ENCODE assay signal across 26 mouse cellular contexts in the genomic region with DNA sequence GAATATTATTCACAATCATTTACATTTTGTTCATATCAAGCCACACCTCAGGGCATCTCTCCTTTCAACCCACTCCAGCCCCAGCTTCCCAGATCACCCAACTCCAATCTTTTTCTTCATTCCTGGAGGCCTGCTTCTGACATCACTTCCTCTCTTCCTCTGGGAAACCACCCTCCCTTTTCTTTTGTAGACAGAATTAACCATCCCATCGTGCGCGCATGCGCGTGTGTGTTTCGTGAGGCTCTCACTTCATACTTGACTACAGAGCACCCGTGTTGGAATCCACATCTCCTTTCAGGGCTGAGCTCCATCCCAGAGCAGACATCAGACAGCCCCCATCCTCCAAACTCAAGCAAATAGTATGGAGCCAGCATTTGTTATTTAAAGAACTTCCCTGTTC. TPM values are rescaled to one million over a fixed set of nuclear protein-coding genes. Genes with fewer than 3 reads are reported as not detected.
DNase-seq lines count a peak whose midpoint lies in the region; ATAC-seq and TF ChIP-seq lines count a peak whose summit lies in the region.
"Had no signal": no experiment of that assay in that cellular context is flagged by ENCODE, and none has a peak within 500 bp of the region (broad histone marks: within the 10 kb centered on the region; RNA-seq: fewer than 3 reads in every experiment).

No protein-coding gene starts in this region.

- H3K4me1 ChIP-seq in CH12.LX (ENCODE audit: control insufficient read depth in 1 of 2, insufficient read depth in 2 of 2), result peaks cover 8 to 38% of the 10 kb centered on the region in 2 experiments; a peak in 3 of 4 replicates
- peaks cover 13% of the 10 kb centered on the region for H3K4me1 ChIP-seq in ES-Bruce4 (ENCODE audit: control insufficient read depth, insufficient read depth, low read length)

- TF ChIP-seq POLR2A in CH12.LX (IDR thresholded peaks at IDR 0.05; ENCODE audit: low read depth, low read length) (no peak), ES-Bruce4 (IDR thresholded peaks at IDR 0.05; ENCODE audit: insufficient read depth, low read length) (no peak)

- H3K9ac ChIP-seq in CH12.LX (ENCODE audit: insufficient read depth, low read depth), result no peak overlapping the region
- no peak overlapping the region for H3K9ac ChIP-seq in ES-Bruce4 (ENCODE audit: low read depth, poor library complexity, severe bottlenecking)
- H3K9ac ChIP-seq: embryonic facial prominence, embryonic 13.5 days; embryonic facial prominence, embryonic 15.5 days; forebrain, embryonic 12.5 days had no signal

- dilution Hi-C loops in CH12.LX (cut with MboI; ENCODE audit: extremely low pct_ligation_motif_present, extremely low pct_unique_long_range_greater_than_20kb, low sequenced_read_pairs), result no loop called here

- no peak overlapping the region for H3K4me2 ChIP-seq in CH12.LX (ENCODE audit: insufficient read depth, low read depth, poor library complexity, severe bottlenecking)
- H3K4me2 ChIP-seq: embryonic facial prominence, embryonic 13.5 days; embryonic facial prominence, embryonic 15.5 days; forebrain, embryonic 12.5 days had no signal

- TF ChIP-seq EP300 in CH12.LX (IDR thresholded peaks at IDR 0.05; ENCODE audit: low read length) (no peak), ES-Bruce4 (IDR thresholded peaks at IDR 0.05; ENCODE audit: insufficient read depth, low read depth, low read length) (no peak)

- H3K9me3 ChIP-seq in CH12.LX (replicated peaks; ENCODE audit: low read length), result no peaks in the 10 kb centered on the region
- no peaks in the 10 kb centered on the region; the same call in 1 of the 2 replicates for H3K9me3 ChIP-seq in ES-Bruce4 (replicated peaks; ENCODE audit: control insufficient read depth, insufficient read depth, low read length, poor library complexity, severe bottlenecking)
- H3K9me3 ChIP-seq: embryonic facial prominence, embryonic 13.5 days; embryonic facial prominence, embryonic 15.5 days; forebrain, embryonic 10.5 days; forebrain, embryonic 12.5 days; G1E had no signal

- DNase-seq in CH12.LX (ENCODE audit: extremely low read depth), result no peak
- DNase-seq in R1 (ENCODE audit: low read depth, low spot score), result peak; percentile 79
- no peak for DNase-seq in ovary, postnatal 10 days (ENCODE audit: low spot score)
- no peak for DNase-seq in left cerebral cortex, postnatal 25 days (ENCODE audit: low spot score in 2 of 2)
- DNase-seq: adrenal gland, adult 2 months; adrenal gland, postnatal 10 days; adrenal gland, postnatal 25 days; cerebellum, adult 11 months; cerebellum, adult 18-20 months; cerebellum, adult 8-10 months; cerebellum, adult 9-11 months; cerebellum, postnatal 14 days; cerebellum, postnatal 36 days; embryo, embryonic 11 days had no signal

- H3K27ac ChIP-seq in CH12.LX (ENCODE audit: insufficient read depth, low read depth) (no peak overlapping the region), ES-Bruce4 (ENCODE audit: insufficient read depth, low read length) (peak overlapping the region; percentile 1; the same call in 1 of the 2 replicates)
- H3K27ac ChIP-seq: embryonic facial prominence, embryonic 13.5 days; embryonic facial prominence, embryonic 15.5 days; forebrain, embryonic 10.5 days; forebrain, embryonic 12.5 days had no signal

- no peak for ATAC-seq in megakaryocyte, adult 5-6 weeks (ENCODE audit: poor library complexity, severe bottlenecking)
- ATAC-seq: activated CD4-positive, CD25-positive, alpha-beta regulatory T cell, adult 4 months; forebrain, embryonic 14.5 days; forebrain, embryonic 16.5 days; Patski had no signal

- H3K79me2 ChIP-seq in CH12.LX (replicated peaks; ENCODE audit: control insufficient read depth, extremely low read depth, insufficient read depth, poor library complexity, severe bottlenecking), result no peaks in the 10 kb centered on the region

- H3K4me3 ChIP-seq in CH12.LX (replicated peaks in 1 of 3; ENCODE audit: low read depth in 2 of 3, low read length in 2 of 3, poor library complexity in 1 of 3) (no peak overlapping the region), ES-Bruce4 (ENCODE audit: low read depth, low read length) (no peak overlapping the region)
- H3K4me3 ChIP-seq: embryonic facial prominence, embryonic 13.5 days; embryonic facial prominence, embryonic 15.5 days; erythroblast, embryonic 14.5 days; forebrain, embryonic 10.5 days; forebrain, embryonic 12.5 days had no signal

- intact Hi-C loops in left cerebral cortex, postnatal 25 days (cut with DNase I), result no loop called here

- TF ChIP-seq RAD21 in CH12.LX (IDR thresholded peaks at IDR 0.05; ENCODE audit: low read depth, low read length), result no peak

- no peak for TF ChIP-seq CTCF in CH12.LX (conservative IDR thresholded peaks at IDR 0.05 in 1 of 2, IDR thresholded peaks at IDR 0.05 in 1 of 2; ENCODE audit: low read depth in 2 of 2, low read length in 2 of 2)
- TF ChIP-seq CTCF in ES-Bruce4 (IDR thresholded peaks at IDR 0.05; ENCODE audit: low read depth, low read length), result no peak

- in situ Hi-C loops in CH12.LX (cut with MboI; ENCODE audit: low pct_ligation_motif_present, low pct_unique_long_range_greater_than_20kb, low sequenced_read_pairs), result no loop called here

- H3K27me3 ChIP-seq in CH12.LX (replicated peaks) (no peaks in the 10 kb centered on the region), ES-Bruce4 (ENCODE audit: control insufficient read depth, insufficient read depth, low read length, poor library complexity, severe bottlenecking) (no peaks in the 10 kb centered on the region)
- H3K27me3 ChIP-seq: embryonic facial prominence, embryonic 13.5 days; embryonic facial prominence, embryonic 15.5 days; forebrain, embryonic 12.5 days; Patski had no signal

- H3K36me3 ChIP-seq in CH12.LX (replicated peaks in 1 of 2; ENCODE audit: control insufficient read depth in 1 of 2, insufficient read depth in 1 of 2, low read length in 1 of 2) (no peaks in the 10 kb centered on the region), ES-Bruce4 (ENCODE audit: control insufficient read depth, insufficient read depth, low read length, poor library complexity, severe bottlenecking) (no peaks in the 10 kb centered on the region)
- H3K36me3 ChIP-seq: embryonic facial prominence, embryonic 13.5 days; embryonic facial prominence, embryonic 15.5 days; forebrain, embryonic 10.5 days; forebrain, embryonic 12.5 days; G1E had no signal

TF ChIP-seq in CH12.LX, 34 proteins besides CTCF, POLR2A, EP300 and RAD21:
- peak; percentile 57 for TF ChIP-seq NRF1 (IDR thresholded peaks at IDR 0.05; ENCODE audit: low read depth, low read length)
- no peak for TF ChIP-seq ETS1 (conservative IDR thresholded peaks at IDR 0.05; ENCODE audit: low read depth, low read length)

RNA-seq across cellular contexts. Expression of a gene that starts 50.4 kb away (rescaled TPM):
- total RNA-seq in CH12.LX (2012; rRNA removed), result 13.1 and 13.6 TPM in 2 replicates
- total RNA-seq in CH12.LX (2014; rRNA removed), result 8.0 and 8.2 TPM in 2 replicates
- polyA plus RNA-seq in CH12.LX (2012; ENCODE audit: insufficient read length, low read depth), result 9.3 and 9.7 TPM in 2 replicates
- 10.1 and 11.2 TPM in 2 replicates for polyA plus RNA-seq in ES-Bruce4 (2011; ENCODE audit: insufficient read depth, insufficient read length, low read depth, missing spikeins)
- total RNA-seq in megakaryocyte, adult 5-6 weeks (2015), result 4.8 and 9.0 TPM in 2 replicates
- 5.9 and 22.2 TPM in 2 replicates for total RNA-seq in megakaryocyte, adult 5-6 weeks (2017)
- total RNA-seq in left cerebral cortex, postnatal 25 days (2021), result 100 to 1,000 TPM; 158 to 167 TPM

Comparison
In these comparisons a context has a peak if more than half of its experiments do, and no peak if none do; other contexts are left out.
1. RNA of a gene that starts 50.4 kb away (total RNA-seq): 158 to 167 TPM in left cerebral cortex, postnatal 25 days; 8.0 to 13.6 TPM in CH12.LX and 4.8 to 22.2 TPM in megakaryocyte, adult 5-6 weeks; every median in the first group is over 4 times any median in the second.